Mouse (Mus musculus): Measurements from ENCODE around the gene Vmn1r204.
"Not testable (repeated sequence)": the region's sequence is repeated elsewhere in the genome, so short reads cannot be mapped to it uniquely, and the experiment has no call there.

Gene Vmn1r204

GRCm38 (mm10) chr13:22552898-22553297 lies at the start of gene Vmn1r204:
TSS of gene Vmn1r204 (plus strand) at chr13:22553198.
- DNase-seq (ENCODE audit: low read depth, low spot score): not testable (repeated sequence)

GRCm38 (mm10) chr13:22505281-22505680 lies 47.7 kb upstream of the Vmn1r204 start, which contains the start of gene Vmn1r202:
TSS of gene Vmn1r202 (minus strand) at chr13:22505381.
- no peak for DNase-seq (ENCODE audit: low read depth, low spot score)

GRCm38 (mm10) chr13:22517814-22518213 lies 35.2 kb upstream of the Vmn1r204 start, which contains the start of gene Vmn1r203:
TSS of gene Vmn1r203 (plus strand) at chr13:22518114.
- DNase-seq (ENCODE audit: low read depth, low spot score): no peak

- DNase-seq (ENCODE audit: low read depth, low spot score): not testable (repeated sequence)
Measured at GRCm38 (mm10) chr13:22574911-22575310, 21.9 kb downstream of the Vmn1r204 start.

- DNase-seq (ENCODE audit: low read depth, low spot score): not testable (repeated sequence)
Measured at GRCm38 (mm10) chr13:22583336-22583735, 30.3 kb downstream of the Vmn1r204 start.

- no peak for DNase-seq (ENCODE audit: low read depth, low spot score)
Measured at GRCm38 (mm10) chr13:22592900-22593299, 39.9 kb downstream of the Vmn1r204 start, which contains the start of gene Vmn1r205. TSS of gene Vmn1r205 (minus strand) at chr13:22593000.
